Mouse (Mus musculus) liver, embryonic 14.5 days (tissue): Measurements from ENCODE around the gene Smg6.

ENCODE experiments used
- CTCF ChIP-seq: IDR thresholded peaks from 2 replicates; pipeline ENCODE4 v1.5.1; 2016; ENCODE audit warnings: antibody characterized with exemption, low read depth, control low read depth
- EP300 ChIP-seq: IDR thresholded peaks from 2 replicates; pipeline ENCODE4 v1.6.1; 2016; ENCODE audit warnings: antibody characterized with exemption, low read depth

DNA sequence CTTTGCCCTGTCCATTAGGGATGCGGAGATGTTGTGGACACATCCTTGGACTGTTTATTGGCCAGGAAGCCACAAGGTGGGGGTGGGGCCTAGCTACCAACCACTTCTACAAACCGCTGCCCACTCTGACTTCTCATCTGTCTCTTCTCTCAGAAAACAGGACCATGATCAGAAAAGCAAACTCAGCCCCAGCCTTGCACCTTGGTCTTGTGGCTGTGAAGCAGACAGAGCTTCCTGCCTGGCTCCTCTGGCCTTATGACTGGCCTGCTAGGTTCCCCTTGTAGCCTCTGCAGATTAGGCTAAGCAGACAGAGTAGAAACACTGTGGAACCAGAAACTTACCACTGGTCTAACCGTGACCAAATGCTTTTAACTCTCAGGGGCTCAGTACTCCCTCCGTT is 283.7 kb downstream of the Smg6 start:
- TF ChIP-seq CTCF (no peak), EP300 (no peak)
